Mouse (Mus musculus) embryonic facial prominence, embryonic 15.5 days (tissue): Measurements from ENCODE around the gene Ubc. TPM values are rescaled to one million over a fixed set of nuclear protein-coding genes. Genes with fewer than 3 reads are reported as not detected.
A peak's percentile ranks its signal among the peaks of the same experiment; 100 is the strongest.
"Not testable (repeated sequence)": the region's sequence is repeated elsewhere in the genome, so short reads cannot be mapped to it uniquely, and the experiment has no call there.

ENCODE experiments used
- ATAC-seq: fragments of 200-750 bp; cut with Nextera tagmentation; 2 replicates; pipeline ENCODE4 v1.8.0; 2017; ENCODE audit warnings: low read depth, moderate TSS enrichment; ENCODE audit not compliant: insufficient number of reproducible peaks, low FRiP score, low TSS enrichment
- H3K27ac ChIP-seq: fragments of 300-500 bp; sonication (generic); replicated peaks from 2 replicates; pipeline ENCODE4 v1.5.1; 2015; ENCODE audit warnings: mild to moderate bottlenecking, inconsistent platforms
- H3K27me3 ChIP-seq: fragments of 300-500 bp; sonication (generic); 2 replicates; pipeline ENCODE4 v1.6.1; 2015; ENCODE audit warnings: inconsistent platforms
- H3K36me3 ChIP-seq: fragments of 300-500 bp; sonication (generic); 2 replicates; pipeline ENCODE4 v1.6.1; 2015; ENCODE audit warnings: mild to moderate bottlenecking, inconsistent platforms
- H3K4me1 ChIP-seq: fragments of 300-500 bp; sonication (generic); 2 replicates; pipeline ENCODE4 v1.6.1; 2015; ENCODE audit warnings: inconsistent platforms
- H3K4me2 ChIP-seq: fragments of 300-500 bp; sonication (generic); replicated peaks from 2 replicates; pipeline ENCODE4 v1.6.1; 2015; ENCODE audit warnings: mild to moderate bottlenecking, inconsistent platforms
- H3K4me3 ChIP-seq: fragments of 300-500 bp; sonication (generic); replicated peaks from 2 replicates; pipeline ENCODE4 v1.5.1; 2015; ENCODE audit warnings: mild to moderate bottlenecking, inconsistent platforms
- H3K9ac ChIP-seq: fragments of 300-500 bp; sonication (generic); 2 replicates; pipeline ENCODE4 v1.6.1; 2015; ENCODE audit warnings: inconsistent platforms
- H3K9me3 ChIP-seq: fragments of 300-500 bp; sonication (generic); replicated peaks from 2 replicates; pipeline ENCODE4 v1.6.1; 2016; ENCODE audit warnings: inconsistent platforms
- WGBS: fragments of 180-500 bp; shearing (Covaris S2); methylation state at CpG from one replicate; pipeline ENCODE4 v1.1.7; 2015; 5-methylcytosine and 5-hydroxymethylcytosine counted together
- polyA plus RNA-seq: library from polyadenylated mRNA; unstranded; fragments of >200 nt; fragmentation: Nextera tagmentation; extraction: Ambion mirVana; gene quantifications from 2 replicates; pipeline ENCODE4 v1.2.1, GENCODE M21; 2015

Gene Ubc
- polyA plus RNA-seq, 1 experiment from 2014 or later, result 1,100 TPM

- no peak for ATAC-seq
- Histone ChIP-seq H3K4me2 (peak overlapping the region; percentile 48), H3K27me3 (no peaks in the 10 kb centered on the region), H3K36me3 (no peaks in the 10 kb centered on the region), H3K4me3 (peak overlapping the region; percentile 60), H3K9ac (no peak overlapping the region), H3K4me1 (peaks cover 15% of the 10 kb centered on the region), H3K27ac (no peak overlapping the region), H3K9me3 (no peaks in the 10 kb centered on the region)
- WGBS, result 13% methylated on average over 31 of the region's 31 CpGs
Observed at GRCm38 (mm10) chr5:125403481-125404465, 13.8 kb upstream of the Ubc start.

GRCm38 (mm10) chr5:125402991-125403390 is 13.0 kb upstream of the Ubc start:
- H3K4me3 ChIP-seq, result no peak overlapping the region
- no peaks in the 10 kb centered on the region for H3K36me3 ChIP-seq
- H3K4me2 ChIP-seq, result 0 out of 2 replicates have a peak overlapping the region, but pooled peaks have one; percentile 48
- WGBS, result 60% methylated on average over 6 of the region's 6 CpGs
- no peak for ATAC-seq
- H3K9me3 ChIP-seq, result no peaks in the 10 kb centered on the region
- H3K27ac ChIP-seq, result no peak overlapping the region
- H3K27me3 ChIP-seq, result no peaks in the 10 kb centered on the region
- H3K9ac ChIP-seq, result no peak overlapping the region
- peaks cover 15% of the 10 kb centered on the region for H3K4me1 ChIP-seq

DNA sequence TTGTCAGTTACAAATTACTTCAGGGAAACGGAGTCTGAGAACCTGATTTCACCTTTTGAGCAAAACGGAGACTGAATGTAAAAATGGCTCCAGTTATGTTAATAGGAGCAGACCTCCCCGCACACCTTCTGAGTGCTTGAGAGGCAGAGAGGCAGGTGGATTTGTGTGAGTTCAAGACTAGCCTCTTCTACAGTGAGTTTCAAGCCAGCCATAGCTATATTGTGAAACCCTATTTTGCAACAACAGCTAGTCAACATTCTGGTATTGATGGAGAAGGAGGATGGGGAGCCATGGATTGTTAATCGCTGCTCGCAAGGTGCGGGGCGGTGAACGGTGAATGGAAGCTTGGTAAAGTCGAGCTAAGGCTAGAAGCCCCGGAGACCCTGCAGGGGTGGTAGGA is 12.5 kb upstream of the Ubc start:
- Histone ChIP-seq H3K27me3 (no peaks in the 10 kb centered on the region), H3K4me1 (peaks cover 14% of the 10 kb centered on the region), H3K4me2 (no peak overlapping the region), H3K4me3 (no peak overlapping the region), H3K36me3 (no peaks in the 10 kb centered on the region), H3K27ac (no peak overlapping the region), H3K9ac (no peak overlapping the region), H3K9me3 (no peaks in the 10 kb centered on the region)
- 52% methylated on average over 10 of the region's 10 CpGs for WGBS
- no peak for ATAC-seq

DNA sequence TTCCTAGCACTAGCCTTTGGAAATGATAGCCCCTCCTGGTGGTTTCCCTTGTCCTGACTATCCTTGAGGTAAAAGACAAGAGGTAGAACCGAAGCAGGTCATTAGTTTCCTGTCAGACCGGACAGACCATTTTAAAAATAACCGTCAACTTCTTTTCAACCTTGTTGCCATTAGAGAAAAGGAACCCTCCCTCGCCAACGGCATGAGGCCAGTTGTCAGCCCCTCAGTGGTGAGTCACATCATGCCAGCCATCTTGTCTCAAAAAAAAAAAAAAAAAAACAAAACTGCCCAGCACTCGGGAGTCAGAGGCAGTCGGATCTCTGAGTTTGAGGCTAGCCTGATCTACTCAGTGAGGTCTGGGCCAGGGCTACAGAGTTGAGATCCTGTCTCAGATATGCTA is 10.9 kb upstream of the Ubc start:
- Histone ChIP-seq H3K9ac (no peak overlapping the region), H3K27ac (no peak overlapping the region), H3K27me3 (no peaks in the 10 kb centered on the region), H3K4me2 (no peak overlapping the region), H3K36me3 (no peaks in the 10 kb centered on the region), H3K4me3 (no peak overlapping the region), H3K9me3 (no peaks in the 10 kb centered on the region), H3K4me1 (peaks cover 4% of the 10 kb centered on the region; the same call in 1 of the 2 replicates)
- WGBS, result 44% methylated on average over 7 of the region's 7 CpGs
- ATAC-seq, result no peak

GRCm38 (mm10) chr5:125395008-125395407 is 5.0 kb upstream of the Ubc start:
- no peak for ATAC-seq
- Histone ChIP-seq H3K4me2 (peak overlapping the region; percentile 55; the same call in 1 of the 2 replicates), H3K27me3 (no peaks in the 10 kb centered on the region), H3K9ac (no peak overlapping the region), H3K27ac (peak overlapping the region; percentile 99), H3K36me3 (no peaks in the 10 kb centered on the region), H3K4me3 (no peak overlapping the region), H3K4me1 (peaks cover 45% of the 10 kb centered on the region), H3K9me3 (no peaks in the 10 kb centered on the region)
- 33% methylated on average over 3 of the region's 3 CpGs for WGBS

- H3K27me3 ChIP-seq, result no peaks in the 10 kb centered on the region
- WGBS, result 6% methylated on average over 21 of the region's 25 CpGs
Observed at GRCm38 (mm10) chr5:125393622-125394603, 3.9 kb upstream of the Ubc start.

DNA sequence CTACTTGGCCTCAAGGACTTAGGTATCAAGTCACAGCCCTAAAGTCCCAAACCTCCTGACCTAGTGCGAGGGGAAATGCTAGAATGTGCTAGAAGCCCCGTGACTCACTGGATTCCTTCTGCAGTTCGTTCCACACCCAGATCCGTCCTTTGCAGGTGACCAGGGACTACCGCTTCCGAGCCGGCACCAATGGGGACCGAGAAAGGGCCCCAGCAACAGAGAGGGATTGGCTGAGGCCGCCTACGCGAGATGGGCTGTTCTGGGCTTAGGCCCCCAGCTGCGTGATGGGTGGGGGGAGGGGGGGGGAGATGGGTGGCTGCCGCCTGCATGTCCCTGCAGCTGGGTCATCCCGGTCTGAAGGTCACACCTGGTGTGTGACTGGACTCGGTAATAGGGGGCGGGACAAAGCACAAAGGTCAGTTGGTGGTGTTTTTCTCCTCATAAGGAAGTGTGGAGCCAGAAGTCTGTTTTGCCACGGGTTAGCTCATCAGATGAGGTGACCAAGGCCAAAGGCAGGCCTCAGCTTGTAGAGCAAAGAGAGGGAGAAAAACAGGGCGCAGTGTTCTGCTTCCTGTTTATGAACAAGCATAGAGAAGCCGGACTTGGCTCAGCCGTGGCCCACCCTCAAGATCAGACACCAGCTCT is 3.1 kb upstream of the Ubc start:
- Histone ChIP-seq H3K27me3 (no peaks in the 10 kb centered on the region), H3K4me1 (peaks cover 51% of the 10 kb centered on the region), H3K9me3 (no peaks in the 10 kb centered on the region), H3K27ac (peak overlapping the region; percentile 99), H3K36me3 (no peaks in the 10 kb centered on the region), H3K4me3 (peak overlapping the region; percentile 40), H3K9ac (peak overlapping the region; percentile 7; the same call in 1 of the 2 replicates), H3K4me2 (peak overlapping the region; percentile 55)
- under 1% methylated on average over 20 of the region's 20 CpGs for WGBS
- ATAC-seq, result peak; percentile 95

More at GRCm38 (mm10) chr5:125393622-125394603, 3.9 kb upstream of the Ubc start:
- peak overlapping the region; percentile 7 for H3K9ac ChIP-seq
- peak overlapping the region; percentile 55 for H3K4me2 ChIP-seq
- H3K4me3 ChIP-seq, result peak overlapping the region; percentile 40
- peak; percentile 44; the same call in 1 of the 2 replicates for ATAC-seq
- H3K36me3 ChIP-seq, result no peaks in the 10 kb centered on the region
- no peaks in the 10 kb centered on the region for H3K9me3 ChIP-seq
- peak overlapping the region; percentile 99 for H3K27ac ChIP-seq
- H3K4me1 ChIP-seq, result peaks cover 45% of the 10 kb centered on the region

- no peaks in the 10 kb centered on the region for H3K9me3 ChIP-seq
- WGBS, result 16% methylated on average over 1 of the region's 1 CpGs
- ATAC-seq, result peak; percentile 0; the same call in 1 of the 2 replicates
- peak overlapping the region; percentile 99 for H3K27ac ChIP-seq
- H3K27me3 ChIP-seq, result no peaks in the 10 kb centered on the region
- peaks cover 52% of the 10 kb centered on the region for H3K4me1 ChIP-seq
- H3K4me3 ChIP-seq, result peak overlapping the region; percentile 40
- no peak overlapping the region for H3K9ac ChIP-seq
- peak overlapping the region; percentile 55 for H3K4me2 ChIP-seq
- H3K36me3 ChIP-seq, result no peaks in the 10 kb centered on the region
Observed at GRCm38 (mm10) chr5:125392618-125392976, 2.6 kb upstream of the Ubc start.

DNA sequence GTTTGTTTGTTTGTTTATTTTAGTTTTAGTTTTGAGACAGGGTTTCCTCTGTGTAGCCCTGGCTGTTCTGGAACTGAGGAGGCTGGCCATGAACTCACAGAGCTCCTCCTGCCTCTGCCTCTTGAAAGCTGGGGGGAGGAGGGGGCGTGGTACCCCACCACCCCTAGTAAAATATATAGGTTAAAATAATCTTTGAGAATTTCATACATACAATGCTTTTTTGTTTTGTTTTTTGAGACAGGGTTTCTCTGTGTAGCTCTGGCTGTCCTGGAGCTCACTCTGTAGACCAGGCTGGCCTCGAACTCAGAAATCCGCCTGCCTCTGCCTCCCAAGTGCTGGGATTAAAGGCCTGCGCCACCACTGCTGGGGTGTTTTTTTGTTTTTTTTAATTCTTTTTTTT is 2.2 kb upstream of the Ubc start:
- 93% methylated on average over 4 of the region's 4 CpGs for WGBS
- Histone ChIP-seq H3K27ac (peak overlapping the region; percentile 99), H3K4me1 (peaks cover 52% of the 10 kb centered on the region)
- not testable (repeated sequence) for H3K27me3 ChIP-seq, H3K9me3 ChIP-seq, H3K36me3 ChIP-seq, ATAC-seq, H3K4me2 ChIP-seq, H3K4me3 ChIP-seq, H3K9ac ChIP-seq

DNA sequence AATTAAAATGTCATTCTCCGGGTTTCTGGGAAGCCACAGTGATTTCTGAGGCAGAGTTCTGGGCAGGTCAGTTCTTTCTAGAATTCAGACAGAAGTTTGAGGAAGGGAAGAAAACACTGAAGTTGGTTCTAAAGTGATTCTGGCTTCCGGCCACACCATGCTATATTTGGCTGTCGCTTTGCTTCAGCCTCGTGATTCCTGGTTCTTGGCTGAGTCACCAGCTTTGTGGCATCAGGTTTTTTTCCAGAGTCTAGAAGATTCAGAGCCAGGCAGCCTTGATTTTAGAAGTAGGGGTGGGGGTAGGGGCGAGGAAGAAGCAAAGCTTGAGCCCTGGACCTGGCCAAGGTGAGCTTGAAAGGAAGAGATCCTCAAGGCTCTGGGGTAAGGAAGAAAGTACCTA is 1.6 kb upstream of the Ubc start:
- no peaks in the 10 kb centered on the region for H3K27me3 ChIP-seq
- H3K36me3 ChIP-seq, result no peaks in the 10 kb centered on the region
- H3K4me3 ChIP-seq, result no peak overlapping the region
- 60% methylated on average over 5 of the region's 5 CpGs for WGBS
- peaks cover 52% of the 10 kb centered on the region for H3K4me1 ChIP-seq
- H3K9me3 ChIP-seq, result no peaks in the 10 kb centered on the region
- no peak overlapping the region for H3K9ac ChIP-seq
- no peak for ATAC-seq
- H3K27ac ChIP-seq, result peak overlapping the region; percentile 99
- H3K4me2 ChIP-seq, result no peak overlapping the region
